Mouse (Mus musculus) thymus, postnatal 0 days (tissue): ENCODE measurements around the gene Oasl1. TPM values are rescaled to one million over a fixed set of nuclear protein-coding genes. Genes with fewer than 3 reads are reported as not detected.
"Not testable (repeated sequence)": the region's sequence is repeated elsewhere in the genome, so short reads cannot be mapped to it uniquely, and the experiment has no call there.

ENCODE experiments used
- DNase-seq: peaks from one replicate; pipeline ENCODE4 v3.0.0-alpha.2; 2015; ENCODE audit warnings: low spot score
- polyA plus RNA-seq: library from polyadenylated mRNA; unstranded; fragments of >200 nt; fragmentation: Nextera tagmentation; extraction: Ambion mirVana; gene quantifications from 2 replicates; pipeline ENCODE4 v1.2.1, GENCODE M21; 2015

Oasl1 gene
- polyA plus RNA-seq, result 5.0 and 6.3 TPM in 2 replicates

GRCm38 (mm10) chr5:114922998-114923473 is at the start of gene Oasl1:
Gene Oasl1, plus strand, starts transcription at chr5:114923240.
- peak; percentile 21 for DNase-seq

GRCm38 (mm10) chr5:114875858-114876257 is 47.2 kb upstream of the Oasl1 start:
- no peak for DNase-seq

GRCm38 (mm10) chr5:114876331-114876730 is 46.7 kb upstream of the Oasl1 start:
- DNase-seq, result no peak

GRCm38 (mm10) chr5:114877487-114877886 is 45.6 kb upstream of the Oasl1 start:
- DNase-seq, result no peak

GRCm38 (mm10) chr5:114879399-114879798 is 43.6 kb upstream of the Oasl1 start:
- DNase-seq, result no peak

GRCm38 (mm10) chr5:114882319-114882718 is 40.7 kb upstream of the Oasl1 start:
- DNase-seq, result peak; percentile 4

GRCm38 (mm10) chr5:114883022-114883421 is 40.0 kb upstream of the Oasl1 start:
- no peak for DNase-seq

- DNase-seq, result no peak
These were observed 36.2 kb upstream of the Oasl1 start for GRCm38 (mm10) chr5:114886801-114887200.

GRCm38 (mm10) chr5:114888995-114889394 is 34.0 kb upstream of the Oasl1 start:
- no peak for DNase-seq

GRCm38 (mm10) chr5:114895542-114895941 is 27.5 kb upstream of the Oasl1 start:
- DNase-seq, result no peak

GRCm38 (mm10) chr5:114896688-114897373 is 26.2 kb upstream of the Oasl1 start, which contains the start of gene Oasl2:
Gene Oasl2, plus strand, starts transcription at chr5:114896936.
- DNase-seq, result peak; percentile 30

- DNase-seq, result peak; percentile 72
These were observed 25.7 kb upstream of the Oasl1 start for GRCm38 (mm10) chr5:114897374-114897793.

- DNase-seq, result no peak
These were observed 24.2 kb upstream of the Oasl1 start for GRCm38 (mm10) chr5:114898857-114899256.

- DNase-seq, result peak; percentile 57
These were observed 20.6 kb upstream of the Oasl1 start for GRCm38 (mm10) chr5:114902413-114902812.

- no peak for DNase-seq
These were observed 14.3 kb upstream of the Oasl1 start for GRCm38 (mm10) chr5:114908598-114909305.

GRCm38 (mm10) chr5:114913686-114914085 is 9.4 kb upstream of the Oasl1 start:
- DNase-seq, result no peak

- peak; percentile 29 for DNase-seq
These were observed 8.2 kb upstream of the Oasl1 start for GRCm38 (mm10) chr5:114914855-114915254.

GRCm38 (mm10) chr5:114915854-114916253 is 7.2 kb upstream of the Oasl1 start:
- no peak for DNase-seq

- no peak for DNase-seq
These were observed 6.3 kb upstream of the Oasl1 start for GRCm38 (mm10) chr5:114916777-114917176.

GRCm38 (mm10) chr5:114917357-114917756 is 5.7 kb upstream of the Oasl1 start:
- DNase-seq, result not testable (repeated sequence)

- peak; percentile 83 for DNase-seq
These were observed 1.3 kb upstream of the Oasl1 start for GRCm38 (mm10) chr5:114921551-114922365.

GRCm38 (mm10) chr5:114922366-114922731 is 691 bp upstream of the Oasl1 start:
- no peak for DNase-seq
